Mouse (Mus musculus) left cerebral cortex, adult 8-10 months (tissue): ENCODE measurements around the gene Dennd4a. TPM values are rescaled to one million over a fixed set of nuclear protein-coding genes. Genes with fewer than 3 reads are reported as not detected.

Source experiments
- DNase-seq, 2 experiments: peaks; one replicate each; pipeline ENCODE4 v3.0.0; 2022; ENCODE audit warnings: low spot score in 2 of 2
- total RNA-seq, 4 experiments: library from RNA; stranded (reverse); gene quantifications; 2 replicates each; pipeline ENCODE4 v1.2.4; 2022

Gene Dennd4a
- total RNA-seq, 4 experiments from 2014 or later: 58.1 to 71.8 (median 63.5) TPM

GRCm38 (mm10) chr9:64790673-64791660, 20.2 kb upstream of the Dennd4a start:
- DNase-seq: no peak

- DNase-seq: no peak
Observed at GRCm38 (mm10) chr9:64791676-64792075, 19.5 kb upstream of the Dennd4a start.

- no peak for DNase-seq
Observed at GRCm38 (mm10) chr9:64792379-64793274, 18.5 kb upstream of the Dennd4a start.

GRCm38 (mm10) chr9:64793275-64793590, 17.9 kb upstream of the Dennd4a start:
- no peak for DNase-seq

- no peak for DNase-seq
Observed at GRCm38 (mm10) chr9:64793794-64794193, 17.3 kb upstream of the Dennd4a start.

GRCm38 (mm10) chr9:64794448-64795420, 16.4 kb upstream of the Dennd4a start:
- DNase-seq: no peak

- DNase-seq: no peak
Observed at GRCm38 (mm10) chr9:64795846-64796615, 15.1 kb upstream of the Dennd4a start.

- no peak for DNase-seq
Observed at GRCm38 (mm10) chr9:64797392-64797791, 13.7 kb upstream of the Dennd4a start.

- no peak for DNase-seq
Observed at GRCm38 (mm10) chr9:64798099-64798498, 13.0 kb upstream of the Dennd4a start.

GRCm38 (mm10) chr9:64798859-64799258, 12.3 kb upstream of the Dennd4a start:
- no peak for DNase-seq

GRCm38 (mm10) chr9:64799504-64799903, 11.6 kb upstream of the Dennd4a start:
- DNase-seq: no peak

- DNase-seq: no peak
Observed at GRCm38 (mm10) chr9:64802561-64802960, 8.6 kb upstream of the Dennd4a start.

GRCm38 (mm10) chr9:64803373-64804214, 7.5 kb upstream of the Dennd4a start:
- no peak for DNase-seq

GRCm38 (mm10) chr9:64805875-64806274, 5.3 kb upstream of the Dennd4a start:
- DNase-seq: no peak

GRCm38 (mm10) chr9:64806335-64807060, 4.6 kb upstream of the Dennd4a start:
- no peak for DNase-seq

- no peak for DNase-seq
Observed at GRCm38 (mm10) chr9:64807061-64807808, 3.9 kb upstream of the Dennd4a start.

- no peak for DNase-seq
Observed at GRCm38 (mm10) chr9:64809851-64810250, 1.3 kb upstream of the Dennd4a start.
